Mouse (Mus musculus) hindbrain, embryonic 16.5 days (tissue): ENCODE measurements around the gene 4930469K13Rik. TPM values are rescaled to one million over a fixed set of nuclear protein-coding genes. Genes with fewer than 3 reads are reported as not detected.

Source experiments
- ATAC-seq: fragments of 200-750 bp; cut with Nextera tagmentation; 2 replicates; pipeline ENCODE4 v1.8.0; 2017; ENCODE audit warnings: moderate TSS enrichment, moderate library complexity
- H3K27ac ChIP-seq: fragments of 300-500 bp; sonication (generic); 2 replicates; pipeline ENCODE4 v1.5.1; 2014; ENCODE audit warnings: low read depth, mild to moderate bottlenecking, control low read depth, low read length, moderate library complexity
- H3K27me3 ChIP-seq: fragments of 300-500 bp; sonication (generic); replicated peaks from 2 replicates; pipeline ENCODE4 v1.6.1; 2014; ENCODE audit warnings: low read length; ENCODE audit not compliant: control insufficient read depth, insufficient read depth
- H3K36me3 ChIP-seq: fragments of 300-500 bp; sonication (generic); 2 replicates; pipeline ENCODE4 v1.6.1; 2014; ENCODE audit warnings: mild to moderate bottlenecking, low read length, moderate library complexity, mixed read lengths; ENCODE audit not compliant: control insufficient read depth, insufficient read depth
- H3K4me1 ChIP-seq: fragments of 300-500 bp; sonication (generic); 2 replicates; pipeline ENCODE4 v1.6.1; 2014; ENCODE audit warnings: low read depth, low read length; ENCODE audit not compliant: control insufficient read depth, insufficient read depth
- H3K4me2 ChIP-seq: fragments of 300-500 bp; sonication (generic); 2 replicates; pipeline ENCODE4 v1.6.1; 2014; ENCODE audit warnings: mild to moderate bottlenecking, low read length, control low read depth, moderate library complexity
- H3K4me3 ChIP-seq: fragments of 300-500 bp; sonication (generic); 2 replicates; pipeline ENCODE4 v1.5.1; 2014; ENCODE audit warnings: mild to moderate bottlenecking, low read length, control low read depth, moderate library complexity
- H3K9ac ChIP-seq: fragments of 300-500 bp; sonication (generic); 2 replicates; pipeline ENCODE4 v1.6.1; 2014; ENCODE audit warnings: low read depth, mild to moderate bottlenecking, control low read depth, low read length, moderate library complexity
- H3K9me3 ChIP-seq: fragments of 300-500 bp; sonication (generic); 2 replicates; pipeline ENCODE4 v1.6.1; 2014; ENCODE audit warnings: mild to moderate bottlenecking, low read length, moderate library complexity; ENCODE audit not compliant: control insufficient read depth
- WGBS: fragments of 180-500 bp; shearing (Covaris S2); extraction: QIAGEN DNeasy Blood & Tissue Kit; methylation state at CpG from one replicate; pipeline ENCODE4 v1.1.7; 2014; 5-methylcytosine and 5-hydroxymethylcytosine counted together
- polyA plus RNA-seq: library from polyadenylated mRNA; unstranded; fragments of >200 nt; fragmentation: Nextera tagmentation; extraction: Ambion mirVana; gene quantifications from 2 replicates; pipeline ENCODE4 v1.2.1, GENCODE M21; 2015

4930469K13Rik gene
- polyA plus RNA-seq, 1 experiment from 2014 or later, result 7.9 TPM

DNA sequence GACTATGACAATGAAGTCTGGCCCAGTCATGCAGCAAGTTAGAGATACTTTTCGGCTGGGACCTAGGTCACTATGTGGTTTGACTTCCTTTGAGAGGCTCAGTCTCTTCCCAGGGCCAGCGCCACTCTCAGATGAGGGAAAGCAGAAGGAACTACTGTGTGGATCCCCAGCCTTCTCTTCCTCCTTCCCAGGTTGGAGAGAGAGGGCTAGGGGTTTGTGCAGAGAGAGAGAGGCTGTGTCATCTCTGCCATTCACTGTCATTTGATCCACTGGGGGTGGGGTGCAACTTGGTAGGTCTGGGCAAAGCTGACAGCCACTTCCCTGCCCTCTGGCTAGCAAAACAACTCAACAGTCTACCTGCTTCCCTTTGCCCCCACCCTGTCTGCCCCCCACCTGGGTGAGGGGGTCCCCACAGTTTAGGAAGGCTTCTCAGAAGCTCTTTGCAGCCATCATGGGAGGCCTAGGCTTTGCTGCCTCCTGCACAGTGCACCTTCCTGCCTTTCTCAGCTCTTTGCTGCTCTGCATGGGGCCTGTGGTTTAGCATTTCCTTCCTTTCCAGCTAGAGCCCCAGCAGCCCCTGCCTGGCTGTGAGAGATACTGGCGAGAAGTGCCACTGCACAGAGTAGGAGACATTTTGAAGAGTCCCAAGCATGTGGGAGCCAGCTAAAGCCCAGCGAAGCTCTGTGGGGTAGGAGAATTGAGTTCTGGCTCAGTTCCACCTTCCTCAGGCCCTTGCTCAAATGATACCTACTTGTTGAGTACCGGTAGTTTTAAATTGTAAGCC is 34.5 kb downstream of the 4930469K13Rik start:
- Histone ChIP-seq H3K4me1 (no peaks in the 10 kb centered on the region), H3K9me3 (no peaks in the 10 kb centered on the region), H3K27me3 (no peaks in the 10 kb centered on the region), H3K4me3 (no peak overlapping the region), H3K27ac (no peak overlapping the region), H3K4me2 (no peak overlapping the region), H3K9ac (no peak overlapping the region), H3K36me3 (no peaks in the 10 kb centered on the region)
- ATAC-seq, result no peak
- 70% methylated on average over 5 of the region's 5 CpGs for WGBS

DNA sequence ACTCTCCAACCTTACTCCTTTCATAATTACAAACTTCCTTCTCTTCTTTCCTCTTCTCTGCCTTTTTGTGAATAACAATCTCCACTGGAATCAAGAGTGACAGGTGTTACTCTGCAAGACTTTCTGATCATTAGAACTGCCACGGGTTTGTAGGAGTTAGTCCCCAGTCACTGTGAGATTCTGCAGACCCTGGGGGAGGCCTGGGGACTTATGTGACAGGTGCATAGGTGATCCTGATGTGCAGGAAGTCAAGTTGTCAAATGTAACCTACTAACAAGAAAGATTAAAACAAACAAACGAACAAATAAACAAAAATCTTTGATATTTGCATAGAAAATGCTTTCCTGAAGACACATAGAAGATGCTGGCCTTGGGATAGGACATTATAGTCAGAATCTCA is 35.1 kb downstream of the 4930469K13Rik start:
- Histone ChIP-seq H3K27me3 (no peaks in the 10 kb centered on the region), H3K4me1 (no peaks in the 10 kb centered on the region), H3K9ac (no peak overlapping the region), H3K4me2 (no peak overlapping the region), H3K4me3 (no peak overlapping the region), H3K36me3 (no peaks in the 10 kb centered on the region), H3K27ac (no peak overlapping the region), H3K9me3 (no peaks in the 10 kb centered on the region)
- whole genome bisulfite sequencing, result 74% methylated on average over 2 of the region's 2 CpGs
- ATAC-seq, result no peak

- no peak for ATAC-seq
- no peak overlapping the region for H3K27ac ChIP-seq
- no peak overlapping the region for H3K4me2 ChIP-seq
- no peaks in the 10 kb centered on the region for H3K9me3 ChIP-seq
- H3K4me1 ChIP-seq, result no peaks in the 10 kb centered on the region
- no peak overlapping the region for H3K4me3 ChIP-seq
- H3K27me3 ChIP-seq, result no peaks in the 10 kb centered on the region
- 62% methylated on average over 6 of the region's 6 CpGs for WGBS
- H3K9ac ChIP-seq, result no peak overlapping the region
- no peaks in the 10 kb centered on the region for H3K36me3 ChIP-seq
Measured at GRCm38 (mm10) chr11:34061740-34062139, 36.6 kb downstream of the 4930469K13Rik start.

DNA sequence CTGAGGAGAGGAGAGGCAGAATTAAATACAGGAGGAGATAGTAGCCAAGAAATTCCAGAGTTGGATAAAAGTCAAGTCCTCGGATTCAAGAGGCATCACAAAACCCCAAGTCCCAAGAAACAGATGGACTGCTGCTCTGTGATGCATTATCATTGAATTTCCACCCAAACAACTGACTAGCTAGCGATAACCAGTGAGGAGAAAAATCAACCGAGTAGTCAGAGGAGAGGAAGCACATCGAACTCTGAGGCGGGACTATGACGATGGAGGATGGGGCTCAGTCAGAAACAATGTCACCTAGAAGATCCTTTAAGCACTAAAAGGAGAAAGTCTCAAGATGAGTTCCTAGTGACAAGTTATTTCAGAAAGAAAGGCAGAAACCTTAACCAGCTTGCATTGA is 39.4 kb downstream of the 4930469K13Rik start:
- no peaks in the 10 kb centered on the region for H3K9me3 ChIP-seq
- no peak overlapping the region for H3K27ac ChIP-seq
- H3K4me1 ChIP-seq, result no peaks in the 10 kb centered on the region
- WGBS, result 88% methylated on average over 6 of the region's 6 CpGs
- no peak overlapping the region for H3K4me2 ChIP-seq
- no peak for ATAC-seq
- H3K27me3 ChIP-seq, result no peaks in the 10 kb centered on the region
- no peak overlapping the region for H3K9ac ChIP-seq
- H3K4me3 ChIP-seq, result no peak overlapping the region
- no peaks in the 10 kb centered on the region for H3K36me3 ChIP-seq

DNA sequence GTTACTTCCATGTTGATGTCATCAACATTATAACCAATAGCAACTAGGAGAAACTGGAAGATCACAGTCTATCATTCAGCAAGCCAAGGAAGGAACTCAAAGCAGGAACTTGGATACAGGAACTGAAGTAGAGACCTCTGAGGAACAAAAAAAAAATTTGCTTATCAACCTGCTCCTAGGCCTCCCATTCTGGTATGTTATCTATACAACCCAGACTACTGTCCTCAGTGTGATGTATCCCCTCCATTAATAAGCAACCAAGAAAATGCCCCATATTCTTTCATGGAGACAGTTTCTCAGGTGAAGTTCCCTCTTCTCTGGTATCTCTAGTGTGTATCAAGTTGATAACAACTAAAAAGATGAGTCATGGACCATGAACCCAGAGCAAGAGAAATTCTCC is 40.0 kb downstream of the 4930469K13Rik start:
- no peaks in the 10 kb centered on the region for H3K4me1 ChIP-seq
- H3K36me3 ChIP-seq, result no peaks in the 10 kb centered on the region
- H3K27ac ChIP-seq, result no peak overlapping the region
- no peak overlapping the region for H3K9ac ChIP-seq
- no peak overlapping the region for H3K4me3 ChIP-seq
- H3K4me2 ChIP-seq, result no peak overlapping the region
- ATAC-seq, result no peak
- H3K27me3 ChIP-seq, result no peaks in the 10 kb centered on the region
- no peaks in the 10 kb centered on the region for H3K9me3 ChIP-seq

DNA sequence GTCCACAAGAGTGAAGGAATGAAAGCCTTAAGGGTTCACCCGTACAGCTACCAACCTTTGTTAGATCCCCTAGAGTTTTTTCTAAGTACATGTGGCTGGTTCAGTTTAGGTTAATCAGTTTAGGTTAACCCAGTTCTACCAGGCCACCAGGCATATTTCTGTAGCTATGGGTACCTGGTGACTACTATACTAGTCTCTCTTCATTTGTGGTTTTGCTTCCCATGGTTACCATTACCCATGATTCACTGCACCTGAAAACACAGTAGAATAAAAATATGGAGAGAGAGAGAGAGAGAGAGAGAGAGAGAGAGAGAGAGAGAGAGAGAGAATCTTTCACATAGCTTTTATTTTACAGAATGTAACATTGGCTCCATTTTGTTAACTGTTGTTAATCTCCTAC is 41.6 kb downstream of the 4930469K13Rik start:
- H3K9me3 ChIP-seq, result no peaks in the 10 kb centered on the region
- no peak overlapping the region for H3K4me3 ChIP-seq
- no peaks in the 10 kb centered on the region for H3K4me1 ChIP-seq
- H3K27ac ChIP-seq, result no peak overlapping the region
- H3K9ac ChIP-seq, result no peak overlapping the region
- 88% methylated on average over 1 of the region's 1 CpGs for WGBS
- no peaks in the 10 kb centered on the region for H3K27me3 ChIP-seq
- no peak for ATAC-seq
- H3K4me2 ChIP-seq, result no peak overlapping the region
- no peaks in the 10 kb centered on the region for H3K36me3 ChIP-seq

DNA sequence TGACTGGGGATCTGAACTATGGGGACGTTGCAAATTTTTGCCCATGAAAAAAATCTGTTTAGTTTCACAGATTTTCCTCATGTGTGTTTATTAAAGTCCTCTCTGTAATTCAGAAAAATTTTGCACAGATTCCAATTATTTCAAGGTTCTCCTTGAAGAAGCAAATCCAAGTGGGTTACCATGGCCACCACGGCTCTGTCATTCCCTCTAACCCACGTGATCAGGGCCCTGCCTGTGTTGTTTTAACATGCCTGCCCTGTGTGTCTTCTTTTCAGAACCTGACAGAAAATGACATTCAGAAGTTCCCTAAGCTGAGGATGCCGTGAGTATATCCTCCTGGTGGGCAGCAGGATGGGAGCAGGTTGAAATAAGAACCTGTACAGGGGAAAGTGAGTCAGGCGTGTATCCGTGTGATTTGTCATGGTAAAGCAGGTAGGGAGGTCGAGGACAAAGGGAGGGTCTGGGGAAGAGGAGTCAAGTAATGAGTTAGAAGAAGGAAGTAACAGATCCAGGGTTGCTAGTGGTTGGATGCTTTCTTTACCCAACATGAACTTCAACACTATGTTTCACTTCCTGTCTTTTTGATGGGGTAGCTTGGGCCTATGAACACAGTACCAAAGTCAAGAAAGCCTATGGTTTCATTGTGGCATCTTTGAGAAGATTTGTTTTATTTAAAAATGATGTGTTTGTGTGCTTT is 44.2 kb downstream of the 4930469K13Rik start:
- Histone ChIP-seq H3K4me2 (no peak overlapping the region), H3K4me3 (no peak overlapping the region), H3K27me3 (no peaks in the 10 kb centered on the region), H3K4me1 (no peaks in the 10 kb centered on the region), H3K9me3 (no peaks in the 10 kb centered on the region), H3K9ac (no peak overlapping the region), H3K27ac (no peak overlapping the region), H3K36me3 (no peaks in the 10 kb centered on the region)
- 80% methylated on average over 7 of the region's 7 CpGs for WGBS
- ATAC-seq, result no peak

GRCm38 (mm10) chr11:34053031-34053818 is 45.1 kb downstream of the 4930469K13Rik start:
- H3K4me1 ChIP-seq, result no peaks in the 10 kb centered on the region
- 87% methylated on average over 6 of the region's 6 CpGs for WGBS
- no peak overlapping the region for H3K4me2 ChIP-seq
- no peaks in the 10 kb centered on the region for H3K36me3 ChIP-seq
- no peak overlapping the region for H3K4me3 ChIP-seq
- H3K27me3 ChIP-seq, result no peaks in the 10 kb centered on the region
- ATAC-seq, result no peak
- no peak overlapping the region for H3K27ac ChIP-seq
- no peaks in the 10 kb centered on the region for H3K9me3 ChIP-seq
- H3K9ac ChIP-seq, result no peak overlapping the region

GRCm38 (mm10) chr11:34050643-34051042 is 47.7 kb downstream of the 4930469K13Rik start:
- no peak overlapping the region for H3K4me3 ChIP-seq
- 75% methylated on average over 2 of the region's 2 CpGs for WGBS
- no peak overlapping the region for H3K27ac ChIP-seq
- no peak for ATAC-seq
- H3K4me2 ChIP-seq, result no peak overlapping the region
- H3K4me1 ChIP-seq, result no peaks in the 10 kb centered on the region
- no peak overlapping the region for H3K9ac ChIP-seq
- no peaks in the 10 kb centered on the region for H3K36me3 ChIP-seq
- no peaks in the 10 kb centered on the region for H3K27me3 ChIP-seq
- H3K9me3 ChIP-seq, result no peaks in the 10 kb centered on the region
